Mouse (Mus musculus): ENCODE data around the gene Cadps. TPM values are rescaled to one million over a fixed set of nuclear protein-coding genes. Genes with fewer than 3 reads are reported as not detected.

Cadps gene
- polyA plus RNA-seq, 1 experiment from 2014 or later = 2.3 TPM

GRCm38 (mm10) chr14:12637121-12637754 is 185.6 kb downstream of the Cadps start:
- Histone ChIP-seq H3K4me1 (ENCODE audit: control insufficient read depth, insufficient read depth, low read length) (no peaks in the 10 kb centered on the region), H3K9me3 (replicated peaks; ENCODE audit: control insufficient read depth, low read length) (no peaks in the 10 kb centered on the region), H3K9ac (ENCODE audit: low read length) (no peak overlapping the region), H3K4me2 (ENCODE audit: low read depth, low read length) (no peak overlapping the region), H3K36me3 (ENCODE audit: control insufficient read depth, insufficient read depth, low read length) (no peaks in the 10 kb centered on the region), H3K27ac (ENCODE audit: low read length) (no peak overlapping the region), H3K4me3 (replicated peaks; ENCODE audit: low read length) (no peak overlapping the region), H3K27me3 (ENCODE audit: control insufficient read depth, insufficient read depth, low read length) (no peaks in the 10 kb centered on the region)
- 53% methylated on average over 7 of the region's 7 CpGs for WGBS
- ATAC-seq (ENCODE audit: insufficient read depth, low FRiP score) = no peak

GRCm38 (mm10) chr14:12624256-12625130 is 198.4 kb downstream of the Cadps start:
- H3K4me1 ChIP-seq (ENCODE audit: control insufficient read depth, insufficient read depth, low read length) = no peaks in the 10 kb centered on the region
- H3K9ac ChIP-seq (ENCODE audit: low read length) = no peak overlapping the region
- no peak for ATAC-seq (ENCODE audit: insufficient read depth, low FRiP score)
- no peak overlapping the region for H3K4me2 ChIP-seq (ENCODE audit: low read depth, low read length)
- H3K36me3 ChIP-seq (ENCODE audit: control insufficient read depth, insufficient read depth, low read length) = no peaks in the 10 kb centered on the region
- 73% methylated on average over 11 of the region's 11 CpGs for WGBS
- no peaks in the 10 kb centered on the region for H3K27me3 ChIP-seq (ENCODE audit: control insufficient read depth, insufficient read depth, low read length)
- no peaks in the 10 kb centered on the region for H3K9me3 ChIP-seq (replicated peaks; ENCODE audit: control insufficient read depth, low read length)
- no peak overlapping the region for H3K27ac ChIP-seq (ENCODE audit: low read length)
- H3K4me3 ChIP-seq (replicated peaks; ENCODE audit: low read length) = no peak overlapping the region

- no peaks in the 10 kb centered on the region for H3K9me3 ChIP-seq (replicated peaks; ENCODE audit: control insufficient read depth, low read length)
- no peak overlapping the region for H3K4me3 ChIP-seq (replicated peaks; ENCODE audit: low read length)
- H3K4me1 ChIP-seq (ENCODE audit: control insufficient read depth, insufficient read depth, low read length) = no peaks in the 10 kb centered on the region
- no peak overlapping the region for H3K4me2 ChIP-seq (ENCODE audit: low read depth, low read length)
- ATAC-seq (ENCODE audit: insufficient read depth, low FRiP score) = no peak
- H3K27me3 ChIP-seq (ENCODE audit: control insufficient read depth, insufficient read depth, low read length) = no peaks in the 10 kb centered on the region
- WGBS = 73% methylated on average over 4 of the region's 4 CpGs
- H3K36me3 ChIP-seq (ENCODE audit: control insufficient read depth, insufficient read depth, low read length) = no peaks in the 10 kb centered on the region
- no peak overlapping the region for H3K27ac ChIP-seq (ENCODE audit: low read length)
- no peak overlapping the region for H3K9ac ChIP-seq (ENCODE audit: low read length)
These were observed 215.9 kb downstream of the Cadps start for GRCm38 (mm10) chr14:12607025-12607424.

- WGBS = 80% methylated on average over 4 of the region's 4 CpGs
- ATAC-seq (ENCODE audit: insufficient read depth, low FRiP score) = no peak
- no peak overlapping the region for H3K9ac ChIP-seq (ENCODE audit: low read length)
- H3K27ac ChIP-seq (ENCODE audit: low read length) = no peak overlapping the region
- H3K4me1 ChIP-seq (ENCODE audit: control insufficient read depth, insufficient read depth, low read length) = no peaks in the 10 kb centered on the region
- no peaks in the 10 kb centered on the region for H3K27me3 ChIP-seq (ENCODE audit: control insufficient read depth, insufficient read depth, low read length)
- no peaks in the 10 kb centered on the region for H3K36me3 ChIP-seq (ENCODE audit: control insufficient read depth, insufficient read depth, low read length)
- no peak overlapping the region for H3K4me2 ChIP-seq (ENCODE audit: low read depth, low read length)
- no peaks in the 10 kb centered on the region for H3K9me3 ChIP-seq (replicated peaks; ENCODE audit: control insufficient read depth, low read length)
- H3K4me3 ChIP-seq (replicated peaks; ENCODE audit: low read length) = no peak overlapping the region
These were observed 216.7 kb downstream of the Cadps start for GRCm38 (mm10) chr14:12606202-12606601.

GRCm38 (mm10) chr14:12602080-12602479 is 220.8 kb downstream of the Cadps start:
- Histone ChIP-seq H3K36me3 (ENCODE audit: control insufficient read depth, insufficient read depth, low read length) (no peaks in the 10 kb centered on the region), H3K9me3 (replicated peaks; ENCODE audit: control insufficient read depth, low read length) (no peaks in the 10 kb centered on the region), H3K9ac (ENCODE audit: low read length) (no peak overlapping the region), H3K27ac (ENCODE audit: low read length) (no peak overlapping the region), H3K4me3 (replicated peaks; ENCODE audit: low read length) (no peak overlapping the region), H3K4me2 (ENCODE audit: low read depth, low read length) (no peak overlapping the region), H3K27me3 (ENCODE audit: control insufficient read depth, insufficient read depth, low read length) (no peaks in the 10 kb centered on the region), H3K4me1 (ENCODE audit: control insufficient read depth, insufficient read depth, low read length) (no peaks in the 10 kb centered on the region)
- 78% methylated on average over 2 of the region's 2 CpGs for WGBS
- no peak for ATAC-seq (ENCODE audit: insufficient read depth, low FRiP score)

GRCm38 (mm10) chr14:12595326-12595725 is 227.6 kb downstream of the Cadps start:
- 53% methylated on average over 4 of the region's 4 CpGs for WGBS

GRCm38 (mm10) chr14:12592472-12593075 is 230.3 kb downstream of the Cadps start:
- Histone ChIP-seq H3K4me1 (ENCODE audit: control insufficient read depth, insufficient read depth, low read length) (no peaks in the 10 kb centered on the region), H3K9me3 (replicated peaks; ENCODE audit: control insufficient read depth, low read length) (no peaks in the 10 kb centered on the region), H3K27ac (ENCODE audit: low read length) (no peak overlapping the region), H3K9ac (ENCODE audit: low read length) (no peak overlapping the region), H3K27me3 (ENCODE audit: control insufficient read depth, insufficient read depth, low read length) (no peaks in the 10 kb centered on the region), H3K4me2 (ENCODE audit: low read depth, low read length) (no peak overlapping the region), H3K4me3 (replicated peaks; ENCODE audit: low read length) (no peak overlapping the region), H3K36me3 (ENCODE audit: control insufficient read depth, insufficient read depth, low read length) (no peaks in the 10 kb centered on the region)
- WGBS = 76% methylated on average over 5 of the region's 5 CpGs
- ATAC-seq (ENCODE audit: insufficient read depth, low FRiP score) = no peak

More at GRCm38 (mm10) chr14:12595326-12595725, 227.6 kb downstream of the Cadps start:
- H3K9ac ChIP-seq (ENCODE audit: low read length) = no peak overlapping the region
- no peaks in the 10 kb centered on the region for H3K4me1 ChIP-seq (ENCODE audit: control insufficient read depth, insufficient read depth, low read length)
- H3K27me3 ChIP-seq (ENCODE audit: control insufficient read depth, insufficient read depth, low read length) = no peaks in the 10 kb centered on the region
- no peak overlapping the region for H3K4me2 ChIP-seq (ENCODE audit: low read depth, low read length)
- H3K4me3 ChIP-seq (replicated peaks; ENCODE audit: low read length) = no peak overlapping the region
- no peaks in the 10 kb centered on the region for H3K36me3 ChIP-seq (ENCODE audit: control insufficient read depth, insufficient read depth, low read length)
- ATAC-seq (ENCODE audit: insufficient read depth, low FRiP score) = no peak
- H3K27ac ChIP-seq (ENCODE audit: low read length) = no peak overlapping the region
- H3K9me3 ChIP-seq (replicated peaks; ENCODE audit: control insufficient read depth, low read length) = no peaks in the 10 kb centered on the region

GRCm38 (mm10) chr14:12591829-12592228 is 231.1 kb downstream of the Cadps start:
- no peak overlapping the region for H3K27ac ChIP-seq (ENCODE audit: low read length)
- ATAC-seq (ENCODE audit: insufficient read depth, low FRiP score) = no peak
- H3K4me3 ChIP-seq (replicated peaks; ENCODE audit: low read length) = no peak overlapping the region
- no peak overlapping the region for H3K4me2 ChIP-seq (ENCODE audit: low read depth, low read length)
- no peaks in the 10 kb centered on the region for H3K36me3 ChIP-seq (ENCODE audit: control insufficient read depth, insufficient read depth, low read length)
- no peaks in the 10 kb centered on the region for H3K4me1 ChIP-seq (ENCODE audit: control insufficient read depth, insufficient read depth, low read length)
- no peak overlapping the region for H3K9ac ChIP-seq (ENCODE audit: low read length)
- H3K27me3 ChIP-seq (ENCODE audit: control insufficient read depth, insufficient read depth, low read length) = no peaks in the 10 kb centered on the region
- no peaks in the 10 kb centered on the region for H3K9me3 ChIP-seq (replicated peaks; ENCODE audit: control insufficient read depth, low read length)

GRCm38 (mm10) chr14:12583536-12583935 is 239.3 kb downstream of the Cadps start:
- no peaks in the 10 kb centered on the region for H3K36me3 ChIP-seq (ENCODE audit: control insufficient read depth, insufficient read depth, low read length)
- no peak overlapping the region for H3K27ac ChIP-seq (ENCODE audit: low read length)
- H3K4me2 ChIP-seq (ENCODE audit: low read depth, low read length) = no peak overlapping the region
- peaks cover 5% of the 10 kb centered on the region; the same call in 1 of the 2 replicates for H3K4me1 ChIP-seq (ENCODE audit: control insufficient read depth, insufficient read depth, low read length)
- H3K27me3 ChIP-seq (ENCODE audit: control insufficient read depth, insufficient read depth, low read length) = no peaks in the 10 kb centered on the region
- H3K9me3 ChIP-seq (replicated peaks; ENCODE audit: control insufficient read depth, low read length) = no peaks in the 10 kb centered on the region
- no peak overlapping the region for H3K9ac ChIP-seq (ENCODE audit: low read length)
- no peak overlapping the region for H3K4me3 ChIP-seq (replicated peaks; ENCODE audit: low read length)
- 75% methylated on average over 5 of the region's 5 CpGs for WGBS
- no peak for ATAC-seq (ENCODE audit: insufficient read depth, low FRiP score)
